Mouse (Mus musculus) cerebellum, adult 2 months (tissue): ENCODE measurements at regions not wholly inside any gene's neighbourhood (a gene's known extent, or its start where the extent isn't known, plus 50 kb on each side); places are given as distances from the start of the nearest gene placed in this dataset.

ENCODE experiments used
- CTCF ChIP-seq: fragments of 200-500 bp; IDR thresholded peaks from 2 replicates; pipeline ENCODE4 v1.5.1; 2011; ENCODE audit warnings: low read depth, mild to moderate bottlenecking, control low read depth, low read length, moderate library complexity, borderline replicate concordance; ENCODE audit not compliant: insufficient read depth
- POLR2A ChIP-seq: fragments of 200-500 bp; IDR thresholded peaks from 2 replicates; pipeline ENCODE4 v1.6.1; 2011; ENCODE audit warnings: low read length, control low read depth, borderline replicate concordance; ENCODE audit not compliant: insufficient read depth

DNA sequence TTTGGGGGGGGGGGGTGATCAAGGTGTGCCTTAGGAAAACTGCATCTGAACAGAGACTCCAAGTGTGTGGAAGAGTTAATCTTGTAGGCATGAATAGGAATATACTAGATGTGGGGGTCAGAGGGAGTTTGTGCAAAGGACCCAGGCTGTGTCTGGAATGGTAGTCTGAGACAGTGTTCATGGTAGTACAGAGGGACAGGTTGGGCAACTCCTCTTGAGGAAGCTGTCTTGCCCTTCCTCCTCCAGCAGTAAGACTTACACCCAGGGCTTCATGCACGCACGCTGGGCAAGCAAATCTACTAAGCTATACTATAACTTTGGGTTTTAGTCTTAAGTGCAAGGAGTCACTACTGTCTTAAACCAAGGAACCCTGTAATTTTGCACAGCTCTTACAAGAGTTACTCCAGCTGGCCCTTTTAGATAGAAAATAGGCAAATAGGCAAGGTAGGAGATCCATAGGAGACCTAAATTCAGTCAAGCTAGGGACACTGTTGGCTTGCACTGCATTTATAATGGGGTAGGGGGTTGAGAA, 169.2 kb upstream of the Olig3 start:
- TF ChIP-seq POLR2A (no peak), CTCF (no peak)
